Mouse (Mus musculus) ES-CJ7 (cell line): ENCODE data around the gene Chst11.
A peak's percentile ranks its signal among the peaks of the same experiment; 100 is the strongest.

Experiments used
- DNase-seq: peaks from one replicate; pipeline ENCODE4 v3.0.0; 2011; ENCODE audit warnings: low read depth, low spot score

Chst11 gene

DNA sequence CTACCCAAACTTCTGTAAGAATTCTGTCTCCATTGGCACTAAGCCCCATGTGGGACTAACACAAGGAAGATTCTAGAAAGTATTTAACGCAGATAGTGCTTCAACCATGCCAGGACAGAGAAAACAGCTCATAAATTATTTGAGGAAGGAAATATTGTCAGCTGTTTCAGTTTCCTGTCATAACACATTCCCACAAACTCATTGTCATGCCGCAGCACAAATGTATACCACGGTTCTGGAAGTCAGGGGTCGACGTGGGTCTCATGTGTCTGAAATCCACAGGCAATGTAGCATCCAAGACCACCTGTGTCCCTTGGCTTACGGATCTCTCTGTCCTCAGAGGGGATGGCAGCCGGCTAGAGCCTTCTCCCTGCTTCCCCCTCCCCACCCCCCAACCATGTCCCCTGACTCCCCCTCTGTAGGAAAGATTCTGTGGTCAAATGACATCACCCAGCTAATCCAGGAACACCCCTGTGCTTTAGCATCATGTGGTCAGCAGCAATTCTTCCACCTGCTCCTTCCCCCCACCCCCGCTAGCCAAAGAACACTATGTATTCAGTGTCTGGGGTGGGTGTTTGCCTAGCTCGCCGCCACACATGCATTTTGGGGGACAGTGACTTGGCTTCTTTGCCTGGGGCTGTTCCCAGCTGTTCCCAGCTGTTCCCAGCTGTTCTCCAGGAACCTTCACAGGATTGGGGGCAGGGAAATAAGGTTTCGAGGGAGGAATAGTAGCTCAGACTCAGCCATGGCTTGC, 183.2 kb downstream of the Chst11 start:
- DNase-seq, result no peak

DNA sequence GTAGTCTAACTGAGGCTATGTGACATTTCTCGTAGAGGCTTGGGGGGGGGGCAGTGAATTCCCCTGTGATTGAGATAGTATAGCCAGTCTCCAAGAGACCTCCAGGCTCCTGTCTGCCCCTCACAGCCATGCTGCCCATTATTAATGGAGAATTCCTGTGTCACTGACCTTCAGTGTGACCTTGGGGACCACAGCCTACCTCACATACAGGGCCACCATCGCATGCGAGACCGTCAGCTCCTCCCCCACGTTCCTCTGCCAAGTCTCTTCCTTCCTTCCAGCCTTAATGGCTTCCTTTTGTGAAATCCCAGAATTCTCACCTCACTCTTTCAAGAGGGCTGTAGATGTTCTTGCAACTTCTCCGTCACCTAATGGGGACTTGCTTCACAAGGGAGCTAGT, 184.3 kb downstream of the Chst11 start:
- DNase-seq, result no peak

DNA sequence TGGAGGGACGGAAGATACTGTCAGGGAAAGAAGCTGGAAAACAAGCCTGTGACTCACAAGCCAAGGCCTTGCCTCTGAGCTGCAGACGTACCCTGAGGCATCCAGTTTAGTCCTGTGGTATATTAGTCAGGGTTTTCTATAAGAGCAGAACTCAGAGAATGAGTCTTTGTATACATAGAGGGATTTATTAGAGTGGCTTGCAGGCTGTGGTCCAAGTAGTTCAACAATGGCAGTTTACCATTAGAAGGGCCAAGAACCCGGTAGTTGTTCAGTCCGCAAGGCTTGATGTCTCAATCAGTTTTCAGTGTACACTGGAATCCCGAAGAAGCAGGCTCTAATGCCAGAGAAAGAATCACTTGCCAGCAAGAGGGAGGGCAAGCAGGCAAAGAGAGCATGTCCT, 192.9 kb downstream of the Chst11 start:
- no peak for DNase-seq

DNA sequence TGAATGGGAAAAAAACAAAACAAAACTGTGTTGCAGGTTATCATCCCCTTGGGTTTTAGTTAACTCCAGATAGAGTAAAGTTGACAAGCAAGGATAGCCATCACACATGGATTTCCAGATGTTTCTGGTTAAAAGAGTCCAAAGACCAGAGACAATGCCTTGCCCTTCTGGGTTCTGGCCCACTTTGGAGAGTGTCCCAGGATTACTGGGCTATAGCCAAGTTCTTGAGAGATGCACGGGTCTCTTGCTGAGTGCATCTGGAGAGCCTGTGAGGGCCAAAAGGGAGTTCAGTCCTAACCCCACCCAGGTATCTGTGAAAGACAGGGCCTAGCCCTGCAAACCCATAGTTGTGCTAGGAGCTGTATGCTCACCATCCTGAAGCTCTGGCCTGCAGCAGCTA, 193.4 kb downstream of the Chst11 start:
- no peak for DNase-seq

DNA sequence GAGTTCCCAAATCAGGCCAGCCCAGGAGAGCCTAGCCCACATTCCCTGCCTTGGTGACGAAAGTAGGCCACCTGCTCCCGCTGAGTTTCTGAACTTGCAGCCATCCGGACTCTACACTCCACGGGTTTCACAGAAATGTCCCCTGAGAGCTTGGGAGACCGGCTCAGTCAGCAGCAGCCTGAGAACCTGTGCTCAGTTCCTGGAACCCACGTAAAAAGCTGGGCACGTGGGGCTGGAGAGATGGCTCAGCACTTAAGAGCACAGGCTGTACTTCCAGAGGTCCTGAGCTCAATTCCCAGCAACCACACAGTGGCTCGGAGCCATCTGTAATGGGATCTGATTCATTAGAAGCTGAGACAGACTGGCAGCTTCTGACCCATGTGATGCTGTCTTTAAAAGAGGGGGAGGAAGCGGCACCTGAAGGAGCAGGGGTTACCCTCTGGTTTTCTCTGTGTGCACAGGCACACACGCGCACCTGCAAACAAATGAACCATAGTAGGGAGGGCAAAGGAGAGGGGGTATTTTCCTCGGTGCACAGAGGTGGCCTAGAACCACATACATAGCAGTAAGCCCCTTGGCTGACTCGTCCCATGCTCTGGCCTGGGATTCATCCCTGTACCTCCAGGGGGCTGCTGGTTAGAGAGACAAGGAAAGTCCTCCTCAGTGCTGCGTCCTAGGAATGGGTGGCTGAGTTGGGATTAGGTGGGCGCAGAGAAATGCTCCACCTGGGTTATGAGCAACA, 196.7 kb downstream of the Chst11 start:
- no peak for DNase-seq

DNA sequence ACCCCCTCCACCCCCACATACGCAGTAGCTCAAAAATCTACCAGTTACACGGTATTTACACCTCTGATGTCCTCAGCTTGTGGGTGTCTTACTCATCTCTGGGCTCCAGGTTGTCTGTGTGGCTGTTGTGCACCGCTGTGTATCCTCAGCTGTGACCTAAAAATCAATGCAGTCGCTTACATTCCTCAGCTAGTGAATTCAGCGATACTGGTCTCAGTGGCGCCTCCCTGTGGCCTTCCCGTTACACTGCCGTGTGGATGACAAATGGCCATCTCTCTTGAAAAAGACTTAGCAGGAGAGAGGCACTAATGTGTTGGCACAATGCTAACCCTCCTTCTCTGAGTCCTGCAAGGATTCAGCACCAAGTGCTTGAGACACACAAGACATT, 197.3 kb downstream of the Chst11 start:
- peak; percentile 66 for DNase-seq

DNA sequence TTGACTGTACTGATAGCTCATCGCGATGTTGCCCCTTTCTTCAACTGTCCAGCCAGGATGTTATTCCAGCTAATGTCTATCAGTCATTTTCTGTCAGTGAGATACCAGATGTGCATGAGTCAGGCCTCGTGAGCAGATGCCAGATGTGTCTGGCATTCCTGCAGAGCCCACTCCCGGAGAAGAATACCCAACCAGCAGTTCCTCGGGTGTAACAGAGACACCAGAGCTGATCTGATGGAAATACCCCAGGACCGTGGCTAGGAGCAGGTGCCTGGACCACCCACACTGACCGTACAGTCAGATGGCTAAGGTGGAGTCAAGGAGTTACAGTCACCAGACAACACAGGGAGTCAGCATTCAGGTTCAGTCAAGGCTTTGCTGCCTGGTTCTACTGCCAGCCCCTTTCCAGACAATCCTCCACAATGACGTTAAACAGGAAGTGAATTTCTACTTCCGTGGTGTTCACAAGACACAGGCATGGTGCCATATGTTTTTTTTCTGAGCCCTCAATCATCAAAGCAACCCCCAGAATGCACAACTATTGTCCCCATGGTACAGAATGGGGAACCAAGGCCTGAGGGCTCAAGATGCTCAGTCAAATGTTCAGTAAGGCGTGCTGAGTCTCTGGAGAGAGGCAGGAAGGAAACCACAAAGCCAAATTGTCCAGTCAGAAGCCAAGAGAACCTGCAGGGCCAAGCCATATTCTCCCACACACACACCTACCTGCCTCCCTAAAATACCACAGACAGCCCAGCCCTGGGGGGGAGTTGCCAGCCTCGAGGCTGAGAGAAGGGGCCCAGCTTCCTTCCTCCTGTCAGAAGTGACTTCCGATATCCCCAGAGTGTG, 198.6 kb downstream of the Chst11 start:
- no peak for DNase-seq

DNA sequence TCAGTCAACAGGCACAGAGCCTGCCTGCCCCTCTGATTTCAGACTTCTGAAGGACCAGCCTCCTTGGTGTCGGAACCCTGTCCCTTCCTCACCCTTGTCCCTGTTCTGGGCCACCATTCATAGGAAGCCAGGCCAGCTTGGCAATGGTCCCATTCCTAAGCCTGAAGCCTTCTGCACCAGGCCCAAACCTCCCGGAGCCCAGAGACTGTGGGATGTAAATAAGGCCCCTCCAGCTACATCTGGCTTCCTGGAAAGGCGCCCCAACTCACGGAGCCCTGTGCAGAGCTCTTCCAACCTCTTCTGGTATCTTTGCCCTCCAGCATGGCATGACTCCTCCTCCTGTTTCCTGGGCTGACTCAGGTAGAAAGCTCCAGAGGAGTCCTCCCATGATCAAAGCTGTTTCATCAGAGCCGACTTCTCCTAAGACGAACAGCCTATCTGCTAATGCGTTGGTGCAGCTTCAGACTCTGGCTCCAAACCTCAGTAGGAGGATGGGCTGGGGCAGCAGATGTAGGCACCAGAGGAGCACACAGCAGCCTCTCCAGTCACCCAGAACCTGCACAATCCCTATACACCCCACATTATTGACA, 199.3 kb downstream of the Chst11 start:
- DNase-seq, result no peak

DNA sequence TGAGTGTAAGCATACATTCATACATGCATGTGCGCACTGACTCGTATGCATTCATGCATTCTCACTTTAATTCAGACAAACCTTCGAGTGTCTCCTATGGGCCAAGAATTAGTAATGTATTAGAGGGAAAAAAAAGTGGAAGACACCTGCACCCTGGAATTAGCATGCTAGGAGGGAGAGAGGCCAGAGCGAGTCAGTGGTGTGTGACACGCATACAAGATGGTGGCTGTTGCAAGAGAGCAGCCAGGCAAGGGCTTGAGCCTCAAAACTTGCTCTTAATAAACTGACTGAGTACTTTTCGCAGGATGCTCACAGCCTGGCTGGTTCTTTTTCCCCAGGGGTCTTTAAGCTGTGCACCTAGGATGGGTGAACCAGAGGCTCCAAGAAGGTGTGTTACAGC, 199.8 kb downstream of the Chst11 start:
- no peak for DNase-seq

DNA sequence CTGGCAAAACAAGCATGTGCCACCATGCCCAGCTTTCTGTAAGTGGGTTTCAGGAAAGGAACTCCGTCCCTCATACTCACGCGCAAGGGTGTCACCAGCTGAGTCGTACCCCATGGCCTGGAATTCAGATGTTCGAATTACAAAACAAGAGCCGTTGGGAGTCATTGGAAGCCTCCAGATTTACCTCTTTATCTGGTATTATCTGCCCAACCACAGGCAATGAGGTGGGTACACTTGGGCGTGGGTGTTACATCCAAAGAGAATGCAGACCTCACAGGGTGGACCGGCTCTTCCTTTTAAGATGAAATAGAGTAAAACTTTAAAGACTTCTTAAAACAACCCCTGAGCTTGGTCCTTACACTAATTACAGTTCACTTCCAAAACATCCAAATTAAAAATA, 200.9 kb downstream of the Chst11 start:
- DNase-seq, result no peak

DNA sequence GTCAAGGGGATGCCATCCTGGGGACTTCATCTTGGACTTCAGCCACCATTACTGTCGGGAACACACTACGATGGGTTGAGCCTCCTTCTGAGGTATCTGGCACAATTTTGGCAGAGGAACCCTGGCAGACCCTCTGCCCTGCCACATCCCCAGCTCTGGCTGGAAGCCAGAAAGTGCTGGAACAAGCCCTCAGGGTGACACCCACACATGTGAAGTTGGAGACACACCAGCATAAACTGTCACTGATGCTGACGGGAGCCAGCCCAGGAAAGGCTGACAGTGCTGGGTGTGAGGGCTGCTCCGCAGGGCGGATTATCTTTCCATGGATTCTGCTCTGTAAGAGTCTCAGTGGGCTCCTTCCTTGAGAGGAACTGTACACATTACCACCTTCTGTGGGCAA, 201.7 kb downstream of the Chst11 start:
- no peak for DNase-seq

DNA sequence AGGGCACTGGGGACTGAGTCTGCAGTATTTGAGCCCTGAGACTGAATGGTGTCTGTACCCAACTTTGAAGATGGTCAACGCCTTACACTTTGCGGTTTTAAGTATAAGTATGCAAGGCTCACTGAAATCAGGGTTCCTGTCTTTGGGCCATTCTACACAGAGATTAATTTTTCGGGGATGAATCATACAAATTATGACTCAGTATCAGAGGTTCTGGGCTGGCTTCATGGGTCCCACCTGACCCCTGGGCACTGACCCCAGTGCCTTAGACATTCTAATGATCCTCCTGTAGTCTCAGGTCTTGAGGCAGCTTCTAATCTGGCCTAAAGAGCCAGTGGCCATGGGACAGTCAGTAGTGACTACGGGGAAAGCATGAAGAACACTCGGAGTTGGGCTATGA, 203.8 kb downstream of the Chst11 start:
- DNase-seq, result no peak

DNA sequence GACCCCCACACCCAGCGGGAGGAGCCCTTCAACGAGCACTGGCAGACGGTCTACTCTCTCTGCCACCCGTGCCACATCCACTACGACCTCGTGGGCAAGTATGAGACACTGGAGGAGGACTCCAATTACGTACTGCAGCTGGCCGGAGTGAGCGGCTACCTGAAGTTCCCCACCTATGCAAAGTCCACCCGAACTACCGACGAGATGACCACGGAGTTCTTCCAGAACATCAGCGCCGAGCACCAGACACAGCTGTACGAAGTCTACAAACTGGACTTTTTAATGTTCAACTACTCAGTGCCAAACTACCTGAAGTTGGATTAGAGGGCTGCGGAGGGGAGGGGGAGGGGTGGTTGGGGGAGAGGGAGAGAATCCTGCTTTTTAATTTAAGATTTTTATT, 206.2 kb downstream of the Chst11 start:
- DNase-seq, result no peak

DNA sequence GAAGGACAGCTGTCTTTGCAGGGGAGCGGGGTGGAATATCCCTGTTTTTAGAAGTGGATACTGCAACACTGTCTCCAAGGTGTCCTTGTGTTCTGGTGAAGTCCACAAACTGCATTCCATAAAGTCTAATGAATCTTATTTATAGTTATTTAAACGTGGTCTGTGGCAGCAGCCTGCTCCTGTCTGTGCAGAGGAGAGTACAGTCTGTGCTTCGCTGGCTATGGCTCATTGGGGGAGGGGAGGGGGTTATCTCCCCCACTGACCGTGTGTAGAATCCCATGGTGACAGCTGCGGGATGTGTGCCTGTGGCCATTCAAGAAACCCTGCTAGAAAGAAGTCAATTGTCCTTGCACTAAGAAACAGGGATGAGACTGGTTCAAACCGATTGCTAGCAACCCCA, 206.7 kb downstream of the Chst11 start:
- peak; percentile 25 for DNase-seq

DNA sequence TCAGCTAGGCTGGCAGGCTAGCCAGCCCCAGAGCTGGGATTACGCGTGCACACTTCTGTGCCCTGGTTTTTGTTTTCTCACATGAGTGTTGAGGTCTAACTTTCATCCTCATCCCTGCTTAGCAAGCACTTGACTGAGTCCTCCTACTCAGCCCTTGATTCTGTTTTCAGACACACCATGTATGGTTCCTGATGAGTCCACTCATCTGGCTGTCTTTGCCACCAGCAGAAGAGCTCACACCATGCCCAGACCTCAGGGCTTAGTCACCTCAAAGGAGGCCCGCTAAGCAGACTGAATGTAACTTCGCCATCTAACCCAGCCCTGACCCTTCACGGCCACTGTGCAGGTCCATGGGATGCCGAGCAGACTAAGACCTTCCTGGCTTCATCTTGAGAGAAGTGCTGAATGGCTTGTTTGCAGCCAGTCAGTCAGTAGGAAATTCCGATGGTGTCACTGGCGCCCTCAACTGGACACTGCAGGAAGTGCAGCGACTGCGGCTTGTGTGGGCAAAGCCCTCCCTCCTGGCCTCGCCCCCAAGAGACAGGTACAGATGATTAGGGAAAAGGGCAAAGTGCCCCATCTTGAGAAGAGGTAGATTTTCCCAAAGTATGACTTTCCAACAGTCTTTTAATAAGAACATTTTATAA, 212.5 kb downstream of the Chst11 start:
- peak; percentile 76 for DNase-seq

DNA sequence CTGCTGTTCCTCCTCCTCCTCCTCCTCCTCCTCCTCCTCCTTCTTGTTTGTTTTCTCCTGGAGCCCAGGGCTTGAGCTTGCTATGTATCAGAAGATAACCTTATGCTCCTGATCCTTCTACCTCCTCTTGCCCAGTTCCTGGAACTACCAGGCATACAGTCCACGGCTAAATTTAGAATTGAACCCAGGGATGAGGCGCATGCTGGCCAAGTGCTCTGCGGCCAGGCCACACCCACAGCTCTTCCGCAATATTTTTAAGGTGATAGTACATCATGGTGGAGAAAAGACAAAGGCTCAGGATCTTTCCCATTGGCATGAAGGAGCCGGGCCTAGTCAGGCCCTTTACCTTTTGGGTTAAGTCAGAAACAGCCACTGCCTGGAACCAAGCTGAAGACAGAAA, 213.4 kb downstream of the Chst11 start:
- no peak for DNase-seq

DNA sequence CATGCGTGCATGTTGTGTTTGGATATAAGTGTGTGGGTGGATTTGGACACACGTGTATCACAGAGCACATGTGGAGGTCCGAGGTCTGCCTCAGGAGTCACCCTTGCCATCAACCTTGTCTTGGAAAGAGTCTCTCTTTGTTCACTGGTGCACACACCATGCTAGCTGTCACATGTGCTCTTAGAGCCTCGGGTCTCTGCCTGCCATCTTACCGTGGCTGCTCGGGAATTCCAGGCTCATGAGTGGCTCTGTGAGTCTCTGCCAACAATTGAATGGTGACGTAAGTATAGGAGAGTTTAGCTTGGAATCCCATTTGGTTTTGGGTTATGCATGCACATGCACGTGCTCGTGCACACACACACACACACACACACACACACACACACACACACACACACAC, 214.0 kb downstream of the Chst11 start:
- no peak for DNase-seq

DNA sequence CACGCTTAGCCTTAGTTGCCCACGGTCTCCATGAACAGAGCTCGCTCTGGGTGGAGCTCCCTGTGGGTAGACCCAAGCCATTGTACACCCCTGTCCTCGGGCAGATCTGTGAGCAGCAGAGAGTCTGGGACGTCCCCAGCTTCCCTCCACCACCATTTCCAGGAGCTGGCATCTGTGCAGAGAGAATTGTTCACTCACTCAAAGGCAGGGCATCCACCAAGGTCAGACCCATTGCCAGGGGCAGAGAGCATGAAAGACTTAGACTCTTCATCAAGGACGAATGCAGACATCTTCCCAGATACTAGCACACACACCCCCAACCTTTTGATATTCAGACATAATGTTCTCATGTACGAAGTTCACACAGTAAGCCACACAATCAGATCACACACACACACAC, 216.2 kb downstream of the Chst11 start:
- no peak for DNase-seq

DNA sequence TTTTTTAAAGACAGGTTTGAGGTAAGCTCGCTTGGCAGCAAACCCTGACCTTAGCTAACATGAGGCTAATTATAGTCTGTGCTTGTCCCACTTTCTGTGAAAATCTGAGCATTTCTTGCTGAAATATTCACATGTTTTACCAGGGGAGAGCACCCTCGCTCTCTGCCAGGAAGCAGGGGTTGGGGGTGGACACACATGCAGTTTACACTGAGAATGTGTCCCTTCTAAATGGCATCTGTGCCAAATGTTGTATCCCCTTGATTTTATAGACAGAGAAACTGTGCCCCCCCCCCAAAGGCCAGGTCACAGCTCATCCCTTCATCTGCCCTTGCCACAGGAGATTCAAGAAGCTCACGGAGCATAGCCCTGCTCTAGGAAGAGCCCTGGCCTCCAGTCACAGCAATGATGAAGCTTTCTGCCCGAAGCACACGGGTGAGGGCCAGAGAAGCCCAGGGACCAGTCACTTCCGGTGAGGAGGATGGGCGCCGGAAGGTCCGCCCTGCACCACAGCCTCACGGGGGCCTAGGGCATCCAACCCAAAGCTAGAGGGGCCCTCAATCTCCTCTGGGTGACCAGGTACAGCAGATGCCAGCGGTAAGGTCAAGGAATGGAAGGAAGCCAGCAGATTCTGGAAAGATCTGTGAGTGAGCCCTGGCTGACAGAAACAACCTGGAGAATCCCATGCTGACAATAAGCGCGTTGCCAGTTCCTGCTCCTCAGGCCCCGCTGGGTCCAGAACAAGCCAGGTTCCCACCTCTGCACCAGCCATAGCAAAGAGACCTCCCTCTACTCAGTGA, 217.8 kb downstream of the Chst11 start:
- no peak for DNase-seq

DNA sequence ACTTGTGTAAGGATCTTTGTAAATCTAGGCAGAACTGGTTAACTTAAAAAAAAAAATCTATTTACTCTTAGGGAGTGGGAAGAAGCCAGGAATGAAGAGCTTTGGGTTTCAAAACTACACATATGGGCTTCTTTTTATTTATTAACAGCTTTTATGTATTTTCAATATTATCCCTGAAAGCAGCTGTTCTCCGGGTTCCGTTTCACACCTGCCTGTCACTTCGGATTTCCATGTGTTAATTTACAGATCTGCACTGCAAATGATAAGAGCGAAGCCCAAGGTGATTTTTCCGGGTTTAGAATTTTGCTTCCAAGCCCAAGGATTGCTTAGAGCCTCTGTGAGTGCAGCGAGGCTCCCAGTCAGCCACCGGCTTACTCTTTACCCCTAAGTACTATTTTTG, 223.1 kb downstream of the Chst11 start:
- DNase-seq, result no peak

DNA sequence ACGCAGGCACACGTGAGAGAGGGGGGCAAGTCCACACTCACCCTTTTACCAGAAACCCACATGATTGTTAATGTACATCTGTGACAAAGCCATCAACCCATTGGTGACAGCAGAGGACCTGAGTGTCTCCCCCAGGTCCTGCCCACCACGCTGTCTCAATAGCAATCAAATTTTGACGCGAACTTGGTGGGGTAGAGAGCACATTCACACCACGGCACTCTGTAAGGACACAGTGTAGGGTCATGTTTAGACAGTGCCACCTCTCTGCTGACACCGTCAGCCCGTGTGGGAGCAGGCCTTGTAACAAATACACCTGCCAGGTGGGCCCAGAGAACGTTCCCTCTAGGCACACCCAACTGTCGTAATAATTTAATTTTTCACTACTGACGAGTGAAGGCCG, 224.1 kb downstream of the Chst11 start:
- DNase-seq, result no peak
